Mouse (Mus musculus) right cerebral cortex, postnatal 4 days (tissue): ENCODE measurements at regions not wholly inside any gene's neighbourhood (a gene's known extent, or its start where the extent isn't known, plus 50 kb on each side); places are given as distances from the start of the nearest gene placed in this dataset.
"Not testable (repeated sequence)": the region's sequence is repeated elsewhere in the genome, so short reads cannot be mapped to it uniquely, and the experiment has no call there.

Experiments used
- DNase-seq: peaks from one replicate; pipeline ENCODE4 v3.0.0-alpha.2; 2022

DNA sequence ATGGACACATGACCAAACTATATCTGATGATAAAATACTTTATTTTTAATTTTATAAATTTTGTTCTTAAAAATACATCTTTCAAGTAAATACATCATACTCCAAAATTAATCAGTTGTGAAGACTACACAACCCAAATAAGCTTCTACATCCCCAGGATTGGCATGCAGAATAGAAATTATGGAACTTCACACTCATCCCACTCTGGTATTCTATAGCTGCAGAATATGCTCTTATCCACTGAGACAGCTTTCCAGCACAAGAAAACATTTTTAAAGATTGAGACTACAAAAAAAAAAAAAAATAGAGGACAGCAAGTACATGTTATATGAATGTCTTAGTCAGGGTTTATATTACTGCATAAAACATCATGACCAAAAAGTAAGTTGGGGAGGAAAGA lies 94.4 kb downstream of the Gm11232 start:
- no peak for DNase-seq

DNA sequence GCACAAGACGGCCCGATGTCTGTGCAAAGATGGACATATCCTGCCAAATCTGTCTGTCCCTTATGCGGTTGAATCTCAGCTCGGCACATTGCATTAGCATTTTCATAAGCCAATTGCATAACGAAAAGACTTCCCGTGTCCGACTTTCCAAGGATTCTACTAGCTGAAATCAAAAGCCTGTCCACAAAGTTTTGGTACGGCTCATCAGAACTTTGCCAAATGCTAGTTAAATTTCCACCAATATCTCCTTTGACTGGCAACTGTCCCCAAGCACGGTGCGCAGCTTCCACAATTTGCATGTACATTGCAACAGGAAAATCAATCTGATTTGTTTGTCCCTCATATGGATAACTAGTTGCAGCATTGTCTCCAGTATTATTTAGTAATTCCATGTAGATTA lies 117.2 kb downstream of the Gm11232 start:
- DNase-seq, result no peak

DNA sequence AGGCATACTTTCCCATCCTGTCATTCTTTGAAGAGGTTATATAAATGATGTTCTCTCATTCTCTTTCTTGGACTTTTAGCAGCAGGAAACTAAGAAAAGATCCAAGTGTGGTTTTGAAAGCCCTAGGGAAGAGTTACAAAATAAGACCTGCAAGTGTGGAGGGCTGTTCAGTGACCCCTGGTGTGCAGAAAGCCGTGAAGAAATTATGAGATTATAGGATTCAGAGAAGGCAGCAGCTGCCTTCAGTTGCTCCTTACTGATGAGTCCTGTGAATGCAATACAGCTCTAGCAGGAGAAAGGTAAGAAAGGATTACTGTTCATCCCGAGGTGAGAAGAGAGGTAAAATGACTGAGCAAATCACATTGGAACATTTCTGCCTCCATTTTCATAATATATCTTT lies 130.7 kb downstream of the Gm11232 start:
- DNase-seq, result no peak

DNA sequence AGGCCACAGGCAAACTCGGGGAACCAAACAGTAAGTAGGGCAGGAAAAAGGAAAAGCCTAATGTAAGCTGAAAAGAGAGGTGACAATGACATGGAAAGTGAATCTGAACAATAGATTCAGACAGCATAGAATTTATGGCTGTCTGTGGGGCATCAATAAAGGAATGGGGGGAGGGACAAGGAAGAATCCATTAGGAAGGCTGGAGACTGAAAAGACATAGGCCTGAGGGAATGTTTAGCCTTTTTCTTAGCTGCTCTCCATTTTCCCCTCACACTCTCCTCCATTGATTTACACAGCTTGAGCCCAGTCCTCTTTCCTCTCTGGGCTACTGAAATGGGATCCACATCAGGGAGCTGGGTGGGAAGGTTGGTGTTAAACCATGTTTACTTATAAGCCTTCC lies 131.1 kb downstream of the Gm11232 start:
- DNase-seq, result no peak

DNA sequence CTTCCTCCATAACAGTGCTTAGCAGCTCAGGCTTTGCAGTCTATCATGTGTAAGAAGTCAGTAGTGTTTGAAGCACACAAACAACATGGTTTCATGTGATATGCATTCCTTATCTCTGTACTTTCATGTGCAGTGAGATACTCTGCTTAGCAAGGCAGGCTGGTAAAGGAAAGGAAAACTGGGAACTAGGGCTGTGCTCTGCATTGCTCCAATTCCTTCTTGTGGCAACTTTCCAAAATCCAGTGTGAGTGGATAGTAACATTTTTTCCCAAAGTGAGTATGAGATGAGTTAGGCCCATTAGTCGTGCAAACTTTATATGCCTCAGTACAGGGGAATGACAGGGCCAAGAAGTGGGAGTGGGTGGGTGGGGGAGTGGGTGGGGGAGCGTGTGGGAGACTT lies 133.0 kb downstream of the Gm11232 start:
- no peak for DNase-seq

DNA sequence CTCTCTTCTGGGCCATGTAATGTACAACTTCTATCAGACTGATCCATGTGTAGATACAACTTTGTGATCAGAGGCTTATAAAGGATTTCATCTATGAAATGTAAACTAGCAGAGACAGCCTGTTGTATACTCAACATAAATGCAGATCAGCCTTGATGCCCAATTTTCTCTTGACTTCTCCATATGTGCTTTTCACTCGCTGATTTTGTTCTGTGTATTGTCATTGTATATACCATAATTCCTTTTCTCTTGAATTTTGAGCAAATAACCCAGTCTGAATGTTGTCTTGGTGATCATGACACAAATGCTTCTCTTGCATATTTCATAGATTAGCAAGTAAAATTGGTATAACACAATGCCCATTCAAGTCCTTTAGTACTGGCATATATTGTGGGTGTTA lies 144.0 kb downstream of the Gm11232 start:
- no peak for DNase-seq

DNA sequence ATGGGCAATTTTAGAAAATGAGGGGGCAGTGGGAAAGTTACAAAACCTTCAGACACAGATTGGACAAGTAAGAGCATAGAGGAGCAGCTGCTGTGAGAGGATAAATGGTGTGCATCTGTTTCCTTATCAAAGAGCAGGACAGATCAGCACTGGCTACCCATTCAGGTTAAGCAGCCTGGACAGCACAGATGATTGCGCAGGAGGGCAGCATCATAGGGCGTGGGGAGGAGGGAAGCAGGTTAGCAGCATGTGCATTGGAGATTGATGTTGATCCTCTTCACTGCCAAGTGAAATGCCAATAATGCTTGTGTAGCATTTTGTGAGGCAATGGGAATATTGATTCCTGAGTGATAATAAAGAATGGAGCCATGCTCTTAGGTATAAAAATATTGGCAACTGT lies 171.9 kb downstream of the Gm11232 start:
- DNase-seq, result no peak

DNA sequence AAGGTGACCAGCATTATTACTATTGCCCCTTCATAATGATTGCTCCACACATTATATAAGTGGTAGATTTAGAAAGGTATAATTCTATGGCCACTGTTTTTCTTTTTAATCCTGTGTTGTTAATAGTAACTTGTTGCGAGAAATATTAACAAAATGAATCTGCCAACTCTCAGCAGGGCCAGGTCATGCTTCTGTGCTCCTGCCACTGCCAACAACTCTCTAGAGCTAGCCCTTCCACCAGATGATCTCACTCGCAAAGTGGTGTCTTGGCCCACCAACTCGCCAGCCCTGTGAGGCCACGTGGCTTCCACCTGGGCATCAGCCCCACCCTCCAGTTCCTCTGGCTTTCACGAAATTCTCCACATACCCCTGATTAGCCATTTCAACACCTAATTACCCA lies 197.1 kb downstream of the Gm11232 start:
- no peak for DNase-seq

DNA sequence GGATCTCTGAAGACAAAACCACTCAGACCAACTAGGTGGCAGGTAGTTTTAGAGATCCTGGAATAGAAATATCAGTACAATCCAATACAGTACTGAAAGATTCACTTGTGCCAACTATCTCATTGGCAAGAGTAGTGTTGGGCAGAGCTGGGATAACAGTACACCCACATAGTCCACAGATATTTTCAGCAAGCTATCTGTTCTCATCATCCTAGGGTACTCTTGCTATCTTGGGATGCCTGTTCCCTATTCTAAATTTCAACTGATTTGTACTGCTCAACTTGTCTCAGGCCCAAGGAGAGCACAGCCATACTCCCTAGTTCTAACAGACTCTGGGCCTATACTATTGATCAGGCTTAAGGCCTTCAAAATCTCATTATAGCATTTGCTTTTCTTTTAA lies 218.6 kb downstream of the Gm11232 start:
- no peak for DNase-seq

DNA sequence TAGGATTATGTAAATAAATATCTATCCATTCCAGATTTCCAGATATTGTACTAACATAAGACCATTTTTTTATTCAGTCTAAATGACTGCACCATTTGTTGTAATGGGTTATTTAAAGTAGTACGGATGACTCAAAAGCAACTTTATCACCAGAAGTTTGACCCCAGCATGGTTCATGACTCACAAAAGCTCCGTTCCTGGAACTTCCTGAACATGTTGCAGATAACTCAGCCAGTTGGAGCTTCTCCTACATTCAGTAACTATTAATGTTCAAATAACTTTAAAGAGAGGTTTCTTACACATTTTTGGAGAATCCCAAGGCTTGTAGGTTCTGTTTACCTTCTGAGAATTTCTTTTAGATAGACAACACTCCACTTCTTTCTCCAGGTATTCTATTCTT lies 219.8 kb downstream of the Gm11232 start:
- DNase-seq, result no peak

DNA sequence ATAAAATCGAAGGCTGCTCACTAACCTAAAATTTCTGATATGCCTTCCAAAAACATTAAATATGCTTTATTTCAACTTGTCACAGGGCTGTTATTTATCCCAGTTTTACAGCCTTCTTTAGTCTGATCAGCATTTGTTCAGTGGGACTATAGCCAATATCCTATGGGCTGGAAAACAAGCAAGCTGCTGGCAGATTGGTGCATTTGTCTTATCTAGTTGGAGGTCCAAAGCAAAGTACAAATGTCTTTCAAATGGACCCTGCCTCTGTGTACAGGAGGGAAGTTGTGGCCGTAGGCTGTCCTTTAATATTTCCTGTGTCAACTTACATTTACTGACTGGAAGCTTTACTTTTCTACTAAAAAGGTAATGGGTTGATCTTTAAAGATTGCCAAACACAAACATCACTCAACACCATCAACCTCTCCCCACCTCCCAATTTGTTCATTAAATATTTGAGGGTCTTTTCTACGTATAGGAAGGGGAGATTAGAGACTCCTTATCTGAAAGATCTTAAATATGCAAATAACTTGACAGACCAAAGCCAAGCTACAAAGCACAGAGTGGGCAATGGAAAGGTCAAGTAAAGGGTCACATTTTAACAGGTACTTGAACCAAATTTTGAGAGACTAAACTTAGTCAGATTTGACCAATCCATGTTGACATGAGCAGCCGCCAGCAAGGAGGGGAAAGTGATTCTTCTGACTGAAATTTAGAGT lies 233.4 kb downstream of the Gm11232 start:
- no peak for DNase-seq

DNA sequence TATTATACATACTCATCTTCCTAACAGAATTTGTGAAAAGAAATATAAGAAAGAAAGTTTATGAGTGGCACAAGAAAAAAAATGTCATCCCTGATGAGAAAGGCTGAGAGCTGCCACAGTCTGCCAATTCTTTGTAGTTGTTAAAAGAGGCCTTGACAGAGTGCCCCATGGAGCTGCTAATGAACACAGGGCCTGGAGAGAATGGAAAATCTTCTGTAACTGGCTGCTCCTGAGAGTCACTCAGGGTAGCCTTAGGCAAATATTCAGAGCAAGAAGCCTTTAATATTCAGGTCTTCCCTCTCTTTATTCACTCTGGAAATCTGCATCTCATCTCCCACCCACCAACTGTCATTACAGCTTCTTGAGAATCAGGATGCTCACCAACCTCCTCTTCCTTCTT lies 237.0 kb downstream of the Gm11232 start:
- DNase-seq, result no peak

DNA sequence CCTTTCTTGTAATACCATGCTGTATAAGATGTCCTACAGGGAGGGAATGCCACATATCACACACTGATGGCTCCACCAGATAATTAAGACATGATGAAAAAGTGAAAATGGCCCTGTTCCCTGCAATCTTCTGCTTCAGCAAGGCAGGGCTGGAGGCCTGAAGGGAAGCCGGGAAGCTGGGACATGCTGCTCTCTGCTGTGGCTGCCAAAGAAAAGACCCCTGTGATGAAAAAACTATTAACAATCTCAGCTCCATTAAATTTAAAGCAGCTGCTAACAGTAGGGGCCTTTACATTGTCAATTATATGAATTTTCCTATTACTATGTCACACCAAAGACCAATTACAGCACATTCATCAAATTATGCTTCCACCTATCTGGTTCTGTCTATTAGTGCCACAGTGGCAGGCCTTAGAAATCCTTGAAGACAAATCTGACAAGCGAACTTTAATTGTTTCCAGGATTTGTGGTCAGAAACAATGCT lies 239.8 kb downstream of the Gm11232 start:
- no peak for DNase-seq

DNA sequence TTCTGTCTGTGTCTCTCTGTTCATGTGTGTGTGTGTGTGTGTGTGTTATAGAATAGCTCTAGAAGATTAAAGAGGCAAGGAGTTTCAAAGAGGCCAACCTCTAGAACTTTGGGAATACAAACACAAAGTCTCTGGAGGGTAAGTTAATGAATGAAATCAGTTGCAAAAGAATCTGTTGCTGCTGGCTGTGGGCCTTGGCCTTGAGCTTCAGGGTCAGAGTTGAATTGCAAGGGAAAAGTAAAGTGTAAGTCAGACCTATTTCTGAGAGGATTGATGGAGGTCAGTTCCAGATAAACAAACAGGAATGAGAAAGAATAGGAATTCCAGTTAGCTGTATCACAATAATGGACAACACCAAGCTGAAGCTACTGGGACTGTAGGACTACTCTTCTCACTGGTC lies 250.9 kb downstream of the Gm11232 start:
- no peak for DNase-seq

DNA sequence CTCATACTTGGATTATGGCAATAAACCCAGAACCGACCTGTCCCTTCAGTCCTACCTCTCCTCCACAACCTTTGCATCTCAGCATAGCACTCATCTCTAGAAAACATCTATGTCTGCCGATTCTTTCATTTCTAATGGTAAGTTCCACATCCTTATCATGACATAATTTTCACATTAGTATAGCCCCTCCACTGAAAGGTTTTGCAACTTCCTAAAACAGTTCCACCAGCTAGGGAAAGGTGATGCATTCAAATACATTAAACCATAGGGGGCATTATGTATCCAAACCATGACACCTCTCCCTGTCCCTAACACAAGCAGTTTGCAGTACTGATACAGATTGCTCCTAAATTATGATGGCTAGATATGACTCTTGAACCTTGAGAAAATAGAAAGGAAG lies 268.0 kb downstream of the Gm11232 start:
- no peak for DNase-seq

DNA sequence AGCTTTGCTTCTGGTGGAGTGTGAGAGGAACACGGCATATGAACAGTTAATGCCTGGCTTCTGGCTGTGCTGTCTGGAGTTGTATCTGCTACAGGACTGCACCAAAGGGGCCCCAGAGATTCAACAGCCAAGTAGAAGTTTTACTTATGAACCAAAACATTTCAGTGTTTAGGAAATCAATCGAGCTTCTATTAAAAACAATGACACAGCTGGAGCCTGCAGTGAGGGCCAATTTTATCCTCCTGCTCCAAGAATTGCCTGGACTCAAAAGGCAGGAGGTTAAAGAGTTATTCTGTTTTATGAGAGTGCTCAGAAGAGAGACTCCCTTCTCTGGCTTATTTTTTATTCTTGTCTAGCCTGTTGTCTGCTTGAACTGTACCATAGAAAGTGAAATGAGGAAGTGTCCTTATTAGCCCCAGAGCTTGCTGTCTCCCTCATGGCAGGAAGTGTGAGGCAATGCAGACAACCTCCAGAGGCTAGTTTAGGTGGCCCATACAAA lies 269.1 kb downstream of the Gm11232 start:
- DNase-seq, result no peak

DNA sequence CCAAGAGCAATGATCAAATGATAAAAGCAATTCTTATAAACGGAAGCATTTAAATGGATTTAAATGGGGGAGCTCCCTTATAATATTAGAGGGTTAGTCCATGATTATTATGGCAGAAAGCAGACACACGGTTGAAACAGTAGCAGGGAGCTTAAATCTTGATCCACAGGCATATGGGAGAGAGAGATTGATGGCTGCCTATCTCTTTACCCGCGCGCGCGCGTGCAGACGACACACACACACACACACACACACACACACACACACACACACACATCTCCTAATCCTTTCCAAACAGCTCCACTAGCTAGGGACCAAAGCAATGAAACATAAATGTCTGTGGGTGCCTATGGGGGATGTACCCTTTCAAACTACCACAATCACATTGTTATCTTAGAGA lies 269.7 kb downstream of the Gm11232 start:
- DNase-seq, result no peak

DNA sequence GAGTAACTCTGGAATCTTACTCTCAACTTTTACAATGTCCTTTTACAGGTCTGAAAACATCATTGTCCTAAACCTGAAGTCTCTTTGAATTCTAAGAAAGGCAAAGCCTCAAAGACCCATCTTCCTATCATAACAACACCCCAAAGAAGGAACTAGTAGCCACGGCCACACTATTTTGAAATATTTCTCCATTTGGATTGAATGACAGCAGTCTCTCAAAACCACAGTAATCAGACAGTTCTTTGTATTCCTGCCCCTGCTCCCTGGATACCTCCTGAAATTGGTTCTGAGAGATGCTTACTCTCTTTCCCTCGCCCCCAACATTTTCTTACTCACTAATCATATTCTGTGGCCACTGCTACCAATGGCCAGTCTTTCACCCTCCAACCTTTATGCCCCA lies 276.8 kb downstream of the Gm11232 start:
- DNase-seq, result no peak

DNA sequence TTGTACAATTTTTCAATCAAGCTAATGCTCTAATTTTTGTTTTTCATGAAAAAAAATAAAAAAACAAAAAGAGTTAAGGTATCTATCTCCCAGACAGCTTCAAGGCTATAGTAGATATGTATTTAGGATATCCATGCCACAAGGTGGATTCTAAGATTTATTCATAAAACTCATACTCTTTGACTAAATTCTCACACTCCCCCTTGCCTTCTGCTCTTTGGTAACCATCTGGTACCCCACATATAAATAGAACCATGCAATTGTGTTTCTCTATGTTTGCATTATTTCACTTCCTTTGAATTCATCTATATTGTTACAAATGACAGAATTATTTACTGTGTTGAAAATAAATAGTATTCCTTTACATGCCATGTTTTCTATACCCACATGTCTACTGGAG lies 287.2 kb downstream of the Gm11232 start:
- DNase-seq, result no peak

DNA sequence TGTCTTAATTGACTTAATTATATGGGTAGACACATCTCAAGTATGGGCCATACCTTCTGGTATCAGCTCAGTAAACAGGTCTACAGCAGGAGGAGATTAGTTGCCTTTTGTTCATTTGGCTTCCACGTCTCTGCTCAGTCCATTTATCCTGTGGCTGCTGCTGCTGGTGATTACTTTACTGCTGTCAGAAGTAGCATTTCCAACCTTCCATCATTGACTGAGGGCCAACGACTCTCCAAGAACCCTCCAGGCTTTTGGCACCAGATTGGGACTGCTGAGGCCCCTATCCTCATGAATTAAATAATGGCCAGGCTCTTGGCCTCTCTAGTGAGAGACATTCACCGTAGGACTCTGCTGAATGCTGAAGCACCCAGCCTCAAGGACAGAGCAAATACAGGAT lies 303.0 kb downstream of the Gm11232 start:
- no peak for DNase-seq

DNA sequence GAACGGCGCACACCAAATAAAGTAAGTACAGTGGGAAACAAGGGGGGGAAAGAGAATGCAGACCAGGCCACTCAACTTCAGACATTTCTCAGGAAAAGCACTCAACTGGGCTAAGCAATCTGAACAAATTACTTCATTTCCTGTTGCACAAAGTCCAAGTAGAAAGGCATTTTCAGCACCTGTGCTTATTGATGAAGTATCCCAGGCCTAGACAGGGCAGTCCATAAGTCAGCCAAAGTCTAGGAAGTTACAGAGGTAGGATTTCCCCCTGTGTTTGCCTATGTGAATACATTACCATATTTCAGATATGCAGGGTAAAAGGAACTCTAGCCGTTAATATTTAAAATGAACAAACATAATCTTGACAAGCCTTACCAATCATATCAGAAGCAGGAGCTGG lies 304.3 kb downstream of the Gm11232 start:
- DNase-seq, result no peak

DNA sequence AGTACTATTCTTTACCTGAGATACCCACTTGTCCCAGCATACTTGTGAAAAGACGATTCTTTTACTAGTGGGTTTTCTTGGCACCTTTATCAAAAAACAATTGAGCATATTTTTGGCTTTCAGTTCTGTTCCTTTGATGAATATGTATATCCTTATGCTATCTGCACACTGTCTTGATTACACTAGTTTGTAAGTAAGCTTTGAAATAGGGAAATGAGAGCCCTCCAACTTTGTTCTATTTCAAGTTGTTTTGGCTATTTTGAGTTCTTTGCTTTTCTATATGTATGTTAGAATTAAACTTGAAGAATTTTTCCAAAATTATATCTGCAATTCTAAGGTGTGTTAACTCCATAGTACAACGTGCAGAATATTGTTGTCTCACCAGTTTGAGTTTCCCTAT lies 311.3 kb downstream of the Gm11232 start:
- DNase-seq, result no peak

DNA sequence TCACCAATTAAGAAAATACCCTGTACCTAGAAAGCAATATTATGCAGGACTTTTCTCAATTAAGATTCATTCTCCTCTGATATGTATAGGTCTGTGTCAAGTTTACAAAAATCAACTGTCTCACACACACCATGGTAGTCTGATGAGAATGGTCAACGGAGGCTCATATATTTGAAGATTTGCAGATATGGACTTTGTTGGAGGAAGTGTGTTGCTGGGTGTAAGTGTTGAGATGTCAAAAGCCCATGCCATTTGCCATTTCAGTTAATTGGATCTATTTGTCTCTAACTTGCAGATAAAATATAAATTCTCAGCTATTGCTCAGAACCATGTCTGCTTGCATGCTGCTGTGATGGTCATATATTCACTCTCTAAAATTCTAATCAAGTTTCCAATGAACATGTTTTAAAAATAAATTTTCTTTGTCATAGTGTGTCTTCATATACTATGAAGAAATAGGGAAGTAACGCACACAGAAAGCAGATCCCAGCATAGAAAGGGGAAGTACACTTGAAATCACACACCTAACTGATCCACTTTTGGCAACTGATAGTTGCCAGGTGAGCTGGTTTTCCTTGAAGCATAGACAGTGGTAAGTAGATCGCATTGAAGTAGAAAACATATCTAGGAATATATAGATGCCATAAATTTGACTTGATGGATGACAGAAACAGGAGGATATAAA lies 326.4 kb downstream of the Gm11232 start:
- no peak for DNase-seq

DNA sequence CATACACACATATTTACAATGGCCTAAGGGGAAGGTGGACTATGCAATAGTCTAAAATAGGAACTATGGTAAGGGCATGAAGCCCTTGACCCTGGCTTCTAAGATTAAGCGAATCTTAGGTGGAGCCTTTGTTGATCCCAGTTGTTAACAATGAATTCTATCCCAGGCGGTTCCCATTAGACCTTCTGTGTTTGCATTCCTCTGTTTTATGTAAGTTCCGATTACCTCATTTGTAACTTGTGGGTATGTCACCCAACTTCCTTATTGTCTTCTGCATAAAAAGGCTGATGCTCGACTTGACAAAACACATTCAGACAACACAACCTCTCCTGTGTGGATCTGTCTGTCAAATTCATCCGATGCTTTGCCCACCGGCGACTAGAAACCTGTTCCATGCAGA lies 335.6 kb downstream of the Gm11232 start:
- DNase-seq, result not testable (repeated sequence)

DNA sequence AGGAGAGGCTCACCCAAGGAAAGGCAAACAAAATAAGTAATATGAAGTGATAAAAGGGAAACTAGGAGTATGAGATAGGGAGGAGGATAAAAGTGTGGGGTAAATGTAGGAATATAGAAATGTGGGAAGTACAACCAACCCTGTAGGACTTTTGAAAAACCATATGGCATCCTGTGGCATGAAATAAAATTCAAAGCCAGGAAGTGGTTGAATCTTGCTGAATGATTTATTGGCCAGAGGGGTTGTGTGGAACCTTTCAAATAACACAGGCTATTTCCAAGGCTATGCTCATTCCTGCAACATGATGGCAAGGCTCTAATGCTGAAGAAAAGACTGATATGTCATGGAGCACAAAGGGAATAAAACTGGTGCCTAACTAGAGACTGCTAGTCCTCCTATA lies 347.9 kb downstream of the Gm11232 start:
- no peak for DNase-seq
